Mouse (Mus musculus) forebrain, embryonic 10.5 days (tissue): ENCODE data around the gene Ces1h. TPM values are rescaled to one million over a fixed set of nuclear protein-coding genes. Genes with fewer than 3 reads are reported as not detected.

ENCODE experiments used
- DNase-seq: peaks from one replicate; pipeline ENCODE4 v3.0.0-alpha.2; 2017; ENCODE audit warnings: low spot score; ENCODE audit errors: extremely low spot score
- H3K27ac ChIP-seq: fragments of 300-500 bp; sonication (generic); 2 replicates; pipeline ENCODE4 v1.5.1; 2016; ENCODE audit warnings: mild to moderate bottlenecking
- H3K27me3 ChIP-seq: fragments of 300-500 bp; sonication (generic); 2 replicates; pipeline ENCODE4 v1.6.1; 2016; ENCODE audit warnings: mild to moderate bottlenecking; ENCODE audit not compliant: poor library complexity, severe bottlenecking
- H3K36me3 ChIP-seq: fragments of 300-500 bp; sonication (generic); replicated peaks from 2 replicates; pipeline ENCODE4 v1.6.1; 2016; ENCODE audit warnings: mild to moderate bottlenecking, moderate library complexity
- H3K4me1 ChIP-seq: fragments of 300-500 bp; sonication (generic); 2 replicates; pipeline ENCODE4 v1.6.1; 2016
- H3K4me3 ChIP-seq: fragments of 300-500 bp; sonication (generic); 2 replicates; pipeline ENCODE4 v1.5.1; 2016; ENCODE audit warnings: mild to moderate bottlenecking, moderate library complexity
- H3K9me3 ChIP-seq: fragments of 300-500 bp; sonication (generic); 2 replicates; pipeline ENCODE4 v1.6.1; 2016; ENCODE audit warnings: mild to moderate bottlenecking, moderate library complexity
- WGBS: fragments of 180-500 bp; shearing (Covaris S2); methylation state at CpG from one replicate; pipeline ENCODE4 v1.1.7; 2016; 5-methylcytosine and 5-hydroxymethylcytosine counted together
- polyA plus RNA-seq: library from polyadenylated mRNA; unstranded; fragments of >200 nt; fragmentation: Nextera tagmentation; extraction: Ambion mirVana; gene quantifications from 2 replicates; pipeline ENCODE4 v1.2.1, GENCODE M21; 2016

The Ces1h gene
- polyA plus RNA-seq, 1 experiment from 2014 or later = not detected

- Histone ChIP-seq H3K36me3 (no peaks in the 10 kb centered on the region), H3K27me3 (no peaks in the 10 kb centered on the region), H3K9me3 (no peaks in the 10 kb centered on the region), H3K4me3 (no peak overlapping the region), H3K27ac (no peak overlapping the region), H3K4me1 (no peaks in the 10 kb centered on the region)
- DNase-seq = no peak
- 92% methylated on average over 2 of the region's 2 CpGs for WGBS
Observed at GRCm38 (mm10) chr8:93317031-93317430, 62.5 kb downstream of the Ces1h start.

- no peak overlapping the region for H3K4me3 ChIP-seq
- H3K9me3 ChIP-seq = no peaks in the 10 kb centered on the region
- no peaks in the 10 kb centered on the region for H3K4me1 ChIP-seq
- no peak for DNase-seq
- WGBS = 81% methylated on average over 2 of the region's 2 CpGs
- H3K27ac ChIP-seq = no peak overlapping the region
- H3K27me3 ChIP-seq = no peaks in the 10 kb centered on the region
- no peaks in the 10 kb centered on the region for H3K36me3 ChIP-seq
Observed at GRCm38 (mm10) chr8:93315557-93315956, 64.0 kb downstream of the Ces1h start.

Other genes with a start within 250 kb of the Ces1h start
- not detected in 2 replicates for gene Ces1c, start 248.4 kb downstream of the Ces1h start, polyA plus RNA-seq
- 0.62 and 1.0 TPM in 2 replicates for gene Ces1d, start 181.9 kb downstream of the Ces1h start, polyA plus RNA-seq
- gene Ces1e, start 150.1 kb downstream of the Ces1h start, polyA plus RNA-seq = not detected in 2 replicates
- not detected in 2 replicates for gene Ces1f, start 100.0 kb downstream of the Ces1h start, polyA plus RNA-seq
- gene Ces1g, start 42.4 kb downstream of the Ces1h start, polyA plus RNA-seq = not detected in 2 replicates
- not detected in 2 replicates for gene Ces5a, start 156.1 kb upstream of the Ces1h start, polyA plus RNA-seq